15 mouse cellular contexts compared by ENCODE assay signal in the genomic region with DNA sequence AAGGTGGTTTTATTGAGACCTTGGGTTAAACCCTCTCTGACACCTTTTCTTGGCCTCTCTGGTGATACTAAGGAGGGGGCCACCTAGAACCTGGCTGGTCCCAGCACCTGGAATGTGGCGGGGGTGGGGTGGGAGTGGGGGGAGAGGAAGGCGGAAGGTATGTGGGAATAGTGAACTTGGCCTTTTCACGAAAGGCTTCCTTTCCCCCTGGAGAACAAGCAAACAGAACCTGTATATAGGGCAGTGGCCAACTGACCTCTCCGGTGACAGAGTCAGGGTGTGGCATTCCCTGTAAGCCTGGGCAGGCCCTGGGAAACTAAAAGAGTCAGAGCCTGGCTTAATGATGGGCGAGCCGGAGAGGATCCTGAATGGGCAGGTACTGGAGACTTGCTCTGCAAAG. TPM values are rescaled to one million over a fixed set of nuclear protein-coding genes. Genes with fewer than 3 reads are reported as not detected.
"Had no signal": no experiment of that assay in that cellular context is flagged by ENCODE, and none has a peak within 500 bp of the region (broad histone marks: within the 10 kb centered on the region; RNA-seq: fewer than 3 reads in every experiment).

No protein-coding gene starts in this region.

- H3K27me3 ChIP-seq: kidney, embryonic 15.5 days; neural tube, embryonic 13.5 days had no signal

- H3K9me3 ChIP-seq: kidney, embryonic 15.5 days; limb, embryonic 10.5 days; midbrain, embryonic 10.5 days; neural tube, embryonic 13.5 days had no signal

- H3K9ac ChIP-seq: kidney, embryonic 15.5 days; liver, embryonic 14.5 days had no signal

- ATAC-seq: midbrain, embryonic 16.5 days had no signal

- H3K27ac ChIP-seq: kidney, embryonic 15.5 days; limb, embryonic 10.5 days; liver, embryonic 14.5 days; midbrain, embryonic 10.5 days; neural tube, embryonic 13.5 days had no signal

- DNase-seq: kidney, adult 18-20 months; kidney, postnatal 14 days; lung, adult 2 months; lung, postnatal 10 days; lung, postnatal 4 days; retina, postnatal 1 day; right cerebral cortex, postnatal 4 days; spleen, adult 18-20 months; thymus, postnatal 36 days had no signal

- H3K36me3 ChIP-seq: kidney, embryonic 15.5 days; limb, embryonic 10.5 days; midbrain, embryonic 10.5 days; neural tube, embryonic 13.5 days had no signal

- H3K4me2 ChIP-seq: kidney, embryonic 15.5 days; neural tube, embryonic 13.5 days had no signal

- H3K4me3 ChIP-seq: kidney, embryonic 15.5 days; limb, embryonic 10.5 days had no signal

RNA-seq across cellular contexts. Expression of gene Hnf1a, which starts 38.2 kb away (rescaled TPM):
- polyA plus RNA-seq: lung, adult 2 months had no signal
